Mouse (Mus musculus): ENCODE measurements around the gene Med31.
"Not testable (repeated sequence)": the region's sequence is repeated elsewhere in the genome, so short reads cannot be mapped to it uniquely, and the experiment has no call there.

Gene Med31

GRCm38 (mm10) chr11:72203440-72203839 lies 12.0 kb downstream of the Med31 start:
- DNase-seq (ENCODE audit: low spot score): no peak

GRCm38 (mm10) chr11:72196506-72196905 lies 18.9 kb downstream of the Med31 start:
- DNase-seq (ENCODE audit: low spot score): no peak

- DNase-seq (ENCODE audit: low spot score): no peak
These were observed 21.1 kb downstream of the Med31 start for GRCm38 (mm10) chr11:72194259-72194658.

GRCm38 (mm10) chr11:72190857-72191256 lies 24.5 kb downstream of the Med31 start:
- DNase-seq (ENCODE audit: low spot score): no peak

GRCm38 (mm10) chr11:72184252-72184651 lies 31.1 kb downstream of the Med31 start:
- DNase-seq (ENCODE audit: low spot score): no peak

- DNase-seq (ENCODE audit: low spot score): no peak
These were observed 34.3 kb downstream of the Med31 start for GRCm38 (mm10) chr11:72181136-72181535.

GRCm38 (mm10) chr11:72180556-72180955 lies 34.8 kb downstream of the Med31 start:
- no peak for DNase-seq (ENCODE audit: low spot score)

GRCm38 (mm10) chr11:72176553-72176952 lies 38.8 kb downstream of the Med31 start:
- DNase-seq (ENCODE audit: low spot score): no peak

GRCm38 (mm10) chr11:72175966-72176365 lies 39.4 kb downstream of the Med31 start:
- DNase-seq (ENCODE audit: low spot score): no peak

GRCm38 (mm10) chr11:72174721-72175120 lies 40.7 kb downstream of the Med31 start:
- no peak for DNase-seq (ENCODE audit: low spot score)

GRCm38 (mm10) chr11:72173506-72173905 lies 41.9 kb downstream of the Med31 start:
- no peak for DNase-seq (ENCODE audit: low spot score)

GRCm38 (mm10) chr11:72171906-72172305 lies 43.5 kb downstream of the Med31 start:
- not testable (repeated sequence) for DNase-seq (ENCODE audit: low spot score)

GRCm38 (mm10) chr11:72169871-72170270 lies 45.5 kb downstream of the Med31 start:
- no peak for DNase-seq (ENCODE audit: low spot score)

- DNase-seq (ENCODE audit: low spot score): no peak
These were observed 52.2 kb downstream of the Med31 start for GRCm38 (mm10) chr11:72163198-72163597.
